Mouse (Mus musculus): Measurements from ENCODE around the gene Ppp1ca.

GRCm38 (mm10) chr19:4191528-4192250 lies at the start of gene Ppp1ca:
- TF ChIP-seq POU5F1 (IDR thresholded peaks at IDR 0.05; ENCODE audit: borderline replicate concordance, low read length) = no peak
- TF ChIP-seq CTCF (conservative IDR thresholded peaks at IDR 0.05; ENCODE audit: low read length) = no peak
